Mouse (Mus musculus): Measurements from ENCODE around the gene Adcy9. TPM values are rescaled to one million over a fixed set of nuclear protein-coding genes. Genes with fewer than 3 reads are reported as not detected.

The Adcy9 gene
- polyA plus RNA-seq, 2 experiments, result 0.65 to 0.81 TPM

DNA sequence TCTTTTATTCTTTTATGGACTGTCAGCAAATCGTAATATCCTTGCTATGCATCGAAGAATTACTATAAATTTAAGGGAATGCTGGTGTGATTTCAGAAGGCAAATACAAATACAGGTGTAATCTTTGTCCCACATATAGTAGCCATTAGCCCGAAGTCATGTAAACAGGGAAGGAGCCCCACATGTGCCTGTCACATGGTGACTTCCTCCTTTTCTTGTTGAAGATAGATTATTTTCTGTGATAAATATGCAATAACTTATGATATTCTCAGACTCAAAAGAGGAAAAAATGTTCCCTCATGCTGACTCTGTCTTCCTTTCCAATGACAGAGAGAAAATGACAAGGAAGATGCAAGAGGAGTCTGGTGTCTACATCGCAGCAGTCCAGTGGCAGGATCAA lies 112.5 kb downstream of the Adcy9 start:
- no peak for DNase-seq (ENCODE audit: low read depth in 3 of 3, low spot score in 3 of 3)
- TF ChIP-seq EP300 (IDR thresholded peaks at IDR 0.05; ENCODE audit: low read depth), result no peak
- no peak for TF ChIP-seq CTCF (IDR thresholded peaks at IDR 0.05; ENCODE audit: low read depth)
- H3K4me2 ChIP-seq (ENCODE audit: low read depth), result no peak overlapping the region
- H3K4me1 ChIP-seq (replicated peaks; ENCODE audit: control insufficient read depth in 2 of 2, insufficient read depth in 2 of 2, low read length in 1 of 2), result no peaks in the 10 kb centered on the region
- WGBS (ENCODE audit: insufficient replicate concordance), result 68% methylated on average over 4 of the region's 4 CpGs
- ATAC-seq (ENCODE audit: insufficient read depth), result no peak
- no peak overlapping the region for H3K27ac ChIP-seq
- H3K36me3 ChIP-seq (replicated peaks; ENCODE audit: control insufficient read depth, insufficient read depth, low read depth), result no peaks in the 10 kb centered on the region
- H3K27me3 ChIP-seq (ENCODE audit: control insufficient read depth, insufficient read depth, low read length), result no peaks in the 10 kb centered on the region
- no peaks in the 10 kb centered on the region for H3K9me3 ChIP-seq (ENCODE audit: control insufficient read depth, low read length)
- no peak overlapping the region for H3K4me3 ChIP-seq (ENCODE audit: insufficient read depth in 1 of 2, low read depth in 2 of 2, low read length in 2 of 2)
- H3K9ac ChIP-seq (replicated peaks), result no peak overlapping the region

DNA sequence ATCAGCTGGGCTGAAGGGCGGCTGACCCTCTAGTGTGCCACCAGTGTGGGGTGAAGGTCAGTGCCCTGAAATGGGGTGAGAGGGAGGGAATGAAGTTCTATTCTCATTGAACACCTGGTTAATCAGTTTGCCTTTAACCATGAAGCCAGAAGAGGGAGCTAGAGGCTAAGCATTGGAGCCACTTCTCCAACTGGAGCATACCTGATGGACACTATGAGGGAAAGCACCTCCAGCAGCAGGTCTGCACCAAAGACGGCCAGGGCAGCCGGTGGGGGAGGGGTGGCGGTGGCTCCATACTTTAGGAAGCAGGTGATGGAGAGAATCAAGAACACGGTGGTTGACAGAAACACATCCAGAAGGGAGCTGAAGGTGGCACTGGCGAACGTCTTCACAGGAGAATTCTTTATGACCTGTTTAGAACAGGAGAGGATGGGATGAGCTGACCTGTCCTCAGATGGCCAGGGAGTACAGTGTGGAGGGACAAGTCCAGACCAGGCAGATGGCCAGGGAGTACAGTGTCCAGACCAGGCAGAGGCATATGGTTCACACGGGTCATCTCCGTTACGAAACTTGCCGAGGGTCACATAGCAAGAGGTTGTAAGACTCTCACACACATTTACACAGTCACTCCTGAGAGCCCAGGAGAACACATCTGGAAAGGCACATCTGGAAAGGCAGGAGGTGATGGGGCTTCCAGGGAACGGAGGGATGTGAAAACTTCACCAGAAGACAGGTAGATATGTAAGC lies 115.9 kb downstream of the Adcy9 start:
- H3K27me3 ChIP-seq (ENCODE audit: control insufficient read depth, insufficient read depth, low read length), result no peaks in the 10 kb centered on the region
- no peaks in the 10 kb centered on the region for H3K36me3 ChIP-seq (replicated peaks; ENCODE audit: control insufficient read depth, insufficient read depth, low read depth)
- no peaks in the 10 kb centered on the region for H3K9me3 ChIP-seq (ENCODE audit: control insufficient read depth, low read length)
- no peak overlapping the region for H3K4me2 ChIP-seq (ENCODE audit: low read depth)
- no peaks in the 10 kb centered on the region for H3K4me1 ChIP-seq (replicated peaks; ENCODE audit: control insufficient read depth in 2 of 2, insufficient read depth in 2 of 2, low read length in 1 of 2)
- no peak overlapping the region for H3K27ac ChIP-seq
- ATAC-seq (ENCODE audit: insufficient read depth) (no peak), DNase-seq (ENCODE audit: low read depth in 3 of 3, low spot score in 3 of 3) (peak in 1 of 3 experiments; percentile 9)
- WGBS (ENCODE audit: insufficient replicate concordance), result 65% methylated on average over 12 of the region's 12 CpGs
- no peak overlapping the region for H3K9ac ChIP-seq (replicated peaks)
- no peak overlapping the region for H3K4me3 ChIP-seq (ENCODE audit: insufficient read depth in 1 of 2, low read depth in 2 of 2, low read length in 2 of 2)
- peak; percentile 57 for TF ChIP-seq CTCF (IDR thresholded peaks at IDR 0.05; ENCODE audit: low read depth)
- TF ChIP-seq EP300 (IDR thresholded peaks at IDR 0.05; ENCODE audit: low read depth), result no peak

- TF ChIP-seq EP300 (IDR thresholded peaks at IDR 0.05; ENCODE audit: low read depth) (no peak), CTCF (IDR thresholded peaks at IDR 0.05; ENCODE audit: low read depth) (no peak)
- 50% methylated on average over 5 of the region's 5 CpGs for WGBS (ENCODE audit: insufficient replicate concordance)
- Histone ChIP-seq H3K36me3 (replicated peaks; ENCODE audit: control insufficient read depth, insufficient read depth, low read depth) (no peaks in the 10 kb centered on the region), H3K9me3 (ENCODE audit: control insufficient read depth, low read length) (no peaks in the 10 kb centered on the region), H3K4me3 (ENCODE audit: insufficient read depth in 1 of 2, low read depth in 2 of 2, low read length in 2 of 2) (no peak overlapping the region), H3K27me3 (ENCODE audit: control insufficient read depth, insufficient read depth, low read length) (no peaks in the 10 kb centered on the region), H3K4me1 (replicated peaks; ENCODE audit: control insufficient read depth in 2 of 2, insufficient read depth in 2 of 2, low read length in 1 of 2) (no peaks in the 10 kb centered on the region), H3K9ac (replicated peaks) (no peak overlapping the region), H3K27ac (no peak overlapping the region), H3K4me2 (ENCODE audit: low read depth) (no peak overlapping the region)
- DNase-seq (ENCODE audit: low read depth in 3 of 3, low spot score in 3 of 3), result no peak
- ATAC-seq (ENCODE audit: insufficient read depth), result no peak
Measured at GRCm38 (mm10) chr16:4303554-4303953, 116.7 kb downstream of the Adcy9 start.

- Histone ChIP-seq H3K27me3 (ENCODE audit: control insufficient read depth, insufficient read depth, low read length) (no peaks in the 10 kb centered on the region), H3K9ac (replicated peaks) (no peak overlapping the region), H3K4me3 (ENCODE audit: insufficient read depth in 1 of 2, low read depth in 2 of 2, low read length in 2 of 2) (no peak overlapping the region), H3K4me1 (replicated peaks; ENCODE audit: control insufficient read depth in 2 of 2, insufficient read depth in 2 of 2, low read length in 1 of 2) (no peaks in the 10 kb centered on the region), H3K27ac (no peak overlapping the region), H3K9me3 (ENCODE audit: control insufficient read depth, low read length) (no peaks in the 10 kb centered on the region), H3K4me2 (ENCODE audit: low read depth) (no peak overlapping the region), H3K36me3 (replicated peaks; ENCODE audit: control insufficient read depth, insufficient read depth, low read depth) (no peaks in the 10 kb centered on the region)
- TF ChIP-seq EP300 (IDR thresholded peaks at IDR 0.05; ENCODE audit: low read depth) (no peak), CTCF (IDR thresholded peaks at IDR 0.05; ENCODE audit: low read depth) (no peak)
- WGBS (ENCODE audit: insufficient replicate concordance), result 80% methylated on average over 7 of the region's 7 CpGs
- DNase-seq (ENCODE audit: low read depth in 3 of 3, low spot score in 3 of 3) (no peak), ATAC-seq (ENCODE audit: insufficient read depth) (no peak)
Measured at GRCm38 (mm10) chr16:4300280-4300679, 120.0 kb downstream of the Adcy9 start.

- no peak for DNase-seq (ENCODE audit: low read depth in 3 of 3, low spot score in 3 of 3)
- no peaks in the 10 kb centered on the region for H3K27me3 ChIP-seq (ENCODE audit: control insufficient read depth, insufficient read depth, low read length)
Measured at GRCm38 (mm10) chr16:4293259-4293658, 127.0 kb downstream of the Adcy9 start.

More at GRCm38 (mm10) chr16:4293259-4293658, 127.0 kb downstream of the Adcy9 start:
- H3K36me3 ChIP-seq (replicated peaks; ENCODE audit: control insufficient read depth, insufficient read depth, low read depth), result no peaks in the 10 kb centered on the region
- no peaks in the 10 kb centered on the region for H3K9me3 ChIP-seq (ENCODE audit: control insufficient read depth, low read length)
- WGBS (ENCODE audit: insufficient replicate concordance), result 71% methylated on average over 3 of the region's 3 CpGs
- H3K4me2 ChIP-seq (ENCODE audit: low read depth), result no peak overlapping the region
- no peak overlapping the region for H3K27ac ChIP-seq
- no peak for ATAC-seq (ENCODE audit: insufficient read depth)
- H3K4me1 ChIP-seq (replicated peaks; ENCODE audit: control insufficient read depth in 2 of 2, insufficient read depth in 2 of 2, low read length in 1 of 2), result no peaks in the 10 kb centered on the region
- H3K9ac ChIP-seq (replicated peaks), result no peak overlapping the region
- TF ChIP-seq CTCF (IDR thresholded peaks at IDR 0.05; ENCODE audit: low read depth) (no peak), EP300 (IDR thresholded peaks at IDR 0.05; ENCODE audit: low read depth) (no peak)
- no peak overlapping the region for H3K4me3 ChIP-seq (ENCODE audit: insufficient read depth in 1 of 2, low read depth in 2 of 2, low read length in 2 of 2)
